Mouse (Mus musculus): ENCODE data around the gene Gm43738. TPM values are rescaled to one million over a fixed set of nuclear protein-coding genes. Genes with fewer than 3 reads are reported as not detected.

The Gm43738 gene
- polyA plus RNA-seq, 1 experiment from 2014 or later: not detected

GRCm38 (mm10) chr3:89108146-89108545 is 7.2 kb upstream of the Gm43738 start:
- Histone ChIP-seq H3K36me3 (ENCODE audit: control insufficient read depth, insufficient read depth) (no peaks in the 10 kb centered on the region), H3K9ac (replicated peaks; ENCODE audit: low read depth, low read length) (no peak overlapping the region), H3K27ac (ENCODE audit: low read length) (no peak overlapping the region), H3K9me3 (ENCODE audit: control insufficient read depth, low read length) (no peaks in the 10 kb centered on the region), H3K27me3 (replicated peaks; ENCODE audit: control insufficient read depth, insufficient read depth, low read length) (no peaks in the 10 kb centered on the region), H3K4me2 (ENCODE audit: low read length) (no peak overlapping the region), H3K4me3 (replicated peaks; ENCODE audit: low read length) (no peak overlapping the region), H3K4me1 (replicated peaks; ENCODE audit: control insufficient read depth, insufficient read depth, low read length) (no peaks in the 10 kb centered on the region)
- ATAC-seq: no peak
- 73% methylated on average over 1 of the region's 1 CpGs for WGBS

- H3K9me3 ChIP-seq (ENCODE audit: control insufficient read depth, low read length): no peaks in the 10 kb centered on the region
- H3K36me3 ChIP-seq (ENCODE audit: control insufficient read depth, insufficient read depth): no peaks in the 10 kb centered on the region
- no peak overlapping the region for H3K27ac ChIP-seq (ENCODE audit: low read length)
- 76% methylated on average over 3 of the region's 3 CpGs for WGBS
- no peak for ATAC-seq
- no peaks in the 10 kb centered on the region for H3K27me3 ChIP-seq (replicated peaks; ENCODE audit: control insufficient read depth, insufficient read depth, low read length)
- H3K9ac ChIP-seq (replicated peaks; ENCODE audit: low read depth, low read length): no peak overlapping the region
- H3K4me3 ChIP-seq (replicated peaks; ENCODE audit: low read length): no peak overlapping the region
- no peaks in the 10 kb centered on the region for H3K4me1 ChIP-seq (replicated peaks; ENCODE audit: control insufficient read depth, insufficient read depth, low read length)
- no peak overlapping the region for H3K4me2 ChIP-seq (ENCODE audit: low read length)
These were observed 6.6 kb upstream of the Gm43738 start for GRCm38 (mm10) chr3:89107545-89107944.

GRCm38 (mm10) chr3:89106881-89107280 is 6.0 kb upstream of the Gm43738 start:
- no peak for ATAC-seq
- Histone ChIP-seq H3K9me3 (ENCODE audit: control insufficient read depth, low read length) (no peaks in the 10 kb centered on the region), H3K27ac (ENCODE audit: low read length) (no peak overlapping the region), H3K4me1 (replicated peaks; ENCODE audit: control insufficient read depth, insufficient read depth, low read length) (0 out of 2 replicates have a peak, but pooled peaks cover 3% of the 10 kb centered on the region), H3K4me3 (replicated peaks; ENCODE audit: low read length) (no peak overlapping the region), H3K27me3 (replicated peaks; ENCODE audit: control insufficient read depth, insufficient read depth, low read length) (no peaks in the 10 kb centered on the region), H3K4me2 (ENCODE audit: low read length) (no peak overlapping the region), H3K36me3 (ENCODE audit: control insufficient read depth, insufficient read depth) (no peaks in the 10 kb centered on the region), H3K9ac (replicated peaks; ENCODE audit: low read depth, low read length) (no peak overlapping the region)

- peaks cover 22% of the 10 kb centered on the region for H3K4me1 ChIP-seq (replicated peaks; ENCODE audit: control insufficient read depth, insufficient read depth, low read length)
- H3K27me3 ChIP-seq (replicated peaks; ENCODE audit: control insufficient read depth, insufficient read depth, low read length): no peaks in the 10 kb centered on the region
- H3K36me3 ChIP-seq (ENCODE audit: control insufficient read depth, insufficient read depth): peaks cover 1% of the 10 kb centered on the region; the same call in 1 of the 2 replicates
- no peak overlapping the region for H3K27ac ChIP-seq (ENCODE audit: low read length)
- no peak overlapping the region for H3K4me2 ChIP-seq (ENCODE audit: low read length)
- no peak overlapping the region for H3K9ac ChIP-seq (replicated peaks; ENCODE audit: low read depth, low read length)
- WGBS: 77% methylated on average over 4 of the region's 4 CpGs
- no peak overlapping the region for H3K4me3 ChIP-seq (replicated peaks; ENCODE audit: low read length)
- H3K9me3 ChIP-seq (ENCODE audit: control insufficient read depth, low read length): no peaks in the 10 kb centered on the region
- no peak for ATAC-seq
These were observed 2.3 kb upstream of the Gm43738 start for GRCm38 (mm10) chr3:89103291-89103595.

- peak overlapping the region; percentile 80 for H3K27ac ChIP-seq (ENCODE audit: low read length)
- peak overlapping the region; percentile 70 for H3K4me3 ChIP-seq (replicated peaks; ENCODE audit: low read length)
- 67% methylated on average over 12 of the region's 12 CpGs for WGBS
- no peaks in the 10 kb centered on the region for H3K27me3 ChIP-seq (replicated peaks; ENCODE audit: control insufficient read depth, insufficient read depth, low read length)
- no peak overlapping the region for H3K9ac ChIP-seq (replicated peaks; ENCODE audit: low read depth, low read length)
- peaks cover 4% of the 10 kb centered on the region; the same call in 1 of the 2 replicates for H3K36me3 ChIP-seq (ENCODE audit: control insufficient read depth, insufficient read depth)
- H3K9me3 ChIP-seq (ENCODE audit: control insufficient read depth, low read length): no peaks in the 10 kb centered on the region
- no peak for ATAC-seq
- peak overlapping the region; percentile 53 for H3K4me2 ChIP-seq (ENCODE audit: low read length)
- H3K4me1 ChIP-seq (replicated peaks; ENCODE audit: control insufficient read depth, insufficient read depth, low read length): peaks cover 22% of the 10 kb centered on the region
These were observed 1.8 kb upstream of the Gm43738 start for GRCm38 (mm10) chr3:89102495-89103290.

GRCm38 (mm10) chr3:89101812-89102494 is 1.1 kb upstream of the Gm43738 start, which contains the start of gene Fdps:
Fdps (minus strand) TSS chr3:89101959.
- Histone ChIP-seq H3K4me2 (ENCODE audit: low read length) (peak within 1 kb of the TSS; percentile 85), H3K4me1 (replicated peaks; ENCODE audit: control insufficient read depth, insufficient read depth, low read length) (peaks cover 22% of the 10 kb centered on the region), H3K27ac (ENCODE audit: low read length) (peak within 1 kb of the TSS; percentile 80), H3K36me3 (ENCODE audit: control insufficient read depth, insufficient read depth) (peaks cover 6% of the 10 kb centered on the region; the same call in 1 of the 2 replicates), H3K27me3 (replicated peaks; ENCODE audit: control insufficient read depth, insufficient read depth, low read length) (no peaks in the 10 kb centered on the region), H3K9me3 (ENCODE audit: control insufficient read depth, low read length) (no peaks in the 10 kb centered on the region), H3K4me3 (replicated peaks; ENCODE audit: low read length) (peak within 1 kb of the TSS; percentile 70), H3K9ac (replicated peaks; ENCODE audit: low read depth, low read length) (peak within 1 kb of the TSS; percentile 64)
- WGBS: 0% methylated on average over 26 of the region's 26 CpGs
- peak; percentile 99 for ATAC-seq

GRCm38 (mm10) chr3:89101459-89101811 is 536 bp upstream of the Gm43738 start:
- no peaks in the 10 kb centered on the region for H3K9me3 ChIP-seq (ENCODE audit: control insufficient read depth, low read length)
- H3K27ac ChIP-seq (ENCODE audit: low read length): peak overlapping the region; percentile 56; the same call in 1 of the 2 replicates
- peak overlapping the region; percentile 70 for H3K4me3 ChIP-seq (replicated peaks; ENCODE audit: low read length)
- H3K27me3 ChIP-seq (replicated peaks; ENCODE audit: control insufficient read depth, insufficient read depth, low read length): no peaks in the 10 kb centered on the region
- H3K4me1 ChIP-seq (replicated peaks; ENCODE audit: control insufficient read depth, insufficient read depth, low read length): peaks cover 22% of the 10 kb centered on the region
- H3K9ac ChIP-seq (replicated peaks; ENCODE audit: low read depth, low read length): peak overlapping the region; percentile 64
- 0% methylated on average over 19 of the region's 19 CpGs for WGBS
- peak overlapping the region; percentile 85 for H3K4me2 ChIP-seq (ENCODE audit: low read length)
- peak; percentile 19 for ATAC-seq
- H3K36me3 ChIP-seq (ENCODE audit: control insufficient read depth, insufficient read depth): peaks cover 8% of the 10 kb centered on the region

GRCm38 (mm10) chr3:89094021-89094420 is 6.9 kb downstream of the Gm43738 start:
- Histone ChIP-seq H3K27me3 (replicated peaks; ENCODE audit: control insufficient read depth, insufficient read depth, low read length) (no peaks in the 10 kb centered on the region), H3K9ac (replicated peaks; ENCODE audit: low read depth, low read length) (no peak overlapping the region), H3K4me3 (replicated peaks; ENCODE audit: low read length) (no peak overlapping the region), H3K4me1 (replicated peaks; ENCODE audit: control insufficient read depth, insufficient read depth, low read length) (peaks cover 19% of the 10 kb centered on the region), H3K4me2 (ENCODE audit: low read length) (no peak overlapping the region), H3K36me3 (ENCODE audit: control insufficient read depth, insufficient read depth) (peaks cover 14% of the 10 kb centered on the region), H3K9me3 (ENCODE audit: control insufficient read depth, low read length) (no peaks in the 10 kb centered on the region), H3K27ac (ENCODE audit: low read length) (no peak overlapping the region)
- no peak for ATAC-seq
- 86% methylated on average over 10 of the region's 10 CpGs for WGBS

GRCm38 (mm10) chr3:89093175-89093574 is 7.7 kb downstream of the Gm43738 start, which contains the start of gene Rusc1:
Rusc1 (minus strand) TSS chr3:89093311.
- Histone ChIP-seq H3K36me3 (ENCODE audit: control insufficient read depth, insufficient read depth) (peaks cover 12% of the 10 kb centered on the region), H3K4me1 (replicated peaks; ENCODE audit: control insufficient read depth, insufficient read depth, low read length) (peaks cover 19% of the 10 kb centered on the region), H3K27ac (ENCODE audit: low read length) (peak within 1 kb of the TSS; percentile 74), H3K4me2 (ENCODE audit: low read length) (peak within 1 kb of the TSS; percentile 97), H3K4me3 (replicated peaks; ENCODE audit: low read length) (peak within 1 kb of the TSS; percentile 62), H3K27me3 (replicated peaks; ENCODE audit: control insufficient read depth, insufficient read depth, low read length) (no peaks in the 10 kb centered on the region), H3K9me3 (ENCODE audit: control insufficient read depth, low read length) (no peaks in the 10 kb centered on the region), H3K9ac (replicated peaks; ENCODE audit: low read depth, low read length) (peak within 1 kb of the TSS; percentile 71)
- peak; percentile 87 for ATAC-seq
- 1% methylated on average over 18 of the region's 18 CpGs for WGBS
